Mouse (Mus musculus): ENCODE data around the gene Foxm1.

DNA sequence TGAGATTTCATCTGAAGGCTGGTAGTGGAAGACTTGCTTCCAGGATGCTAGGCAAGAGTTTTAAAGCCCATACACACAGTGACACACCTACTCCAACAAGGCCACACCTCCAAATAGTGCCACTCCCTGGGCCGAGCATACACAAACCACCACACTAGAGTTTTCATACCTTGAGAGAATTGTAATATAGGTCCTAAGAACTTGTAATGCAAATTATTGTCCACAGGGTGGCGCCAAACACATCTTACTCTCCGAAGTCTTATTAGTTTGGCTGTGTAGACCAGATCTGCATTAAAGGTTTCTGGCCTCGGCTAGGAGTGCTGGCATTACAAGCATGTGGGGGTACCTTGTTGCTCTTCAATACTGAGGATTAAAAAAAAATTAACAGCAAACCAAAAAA lies 44.5 kb upstream of the Foxm1 start:
- no peak for TF ChIP-seq MAFK (IDR thresholded peaks at IDR 0.05; ENCODE audit: insufficient read depth, low read depth, low read length)
- no peak for TF ChIP-seq ZNF384 (IDR thresholded peaks at IDR 0.05; ENCODE audit: low read depth, low read length)
